Mouse (Mus musculus) mouse embryonic stem cell (cell line): Measurements from ENCODE around the gene Pex11b.

Experiments
- in situ Hi-C, 2 experiments: fragments of 300-500 bp; cut with MboI; formaldehyde crosslinking; loops; 1 replicate in 1 of 2; 3 replicates in 1 of 2; pipeline ENCODE4 v1.14.3; 2019 to 2020; ENCODE audit warnings: low sequenced_read_pairs in 2 of 2, low pct_unique_long_range_greater_than_20kb in 1 of 2, mixed read lengths in 1 of 2; ENCODE audit not compliant: unreplicated experiment in 1 of 2

Pex11b gene

DNA sequence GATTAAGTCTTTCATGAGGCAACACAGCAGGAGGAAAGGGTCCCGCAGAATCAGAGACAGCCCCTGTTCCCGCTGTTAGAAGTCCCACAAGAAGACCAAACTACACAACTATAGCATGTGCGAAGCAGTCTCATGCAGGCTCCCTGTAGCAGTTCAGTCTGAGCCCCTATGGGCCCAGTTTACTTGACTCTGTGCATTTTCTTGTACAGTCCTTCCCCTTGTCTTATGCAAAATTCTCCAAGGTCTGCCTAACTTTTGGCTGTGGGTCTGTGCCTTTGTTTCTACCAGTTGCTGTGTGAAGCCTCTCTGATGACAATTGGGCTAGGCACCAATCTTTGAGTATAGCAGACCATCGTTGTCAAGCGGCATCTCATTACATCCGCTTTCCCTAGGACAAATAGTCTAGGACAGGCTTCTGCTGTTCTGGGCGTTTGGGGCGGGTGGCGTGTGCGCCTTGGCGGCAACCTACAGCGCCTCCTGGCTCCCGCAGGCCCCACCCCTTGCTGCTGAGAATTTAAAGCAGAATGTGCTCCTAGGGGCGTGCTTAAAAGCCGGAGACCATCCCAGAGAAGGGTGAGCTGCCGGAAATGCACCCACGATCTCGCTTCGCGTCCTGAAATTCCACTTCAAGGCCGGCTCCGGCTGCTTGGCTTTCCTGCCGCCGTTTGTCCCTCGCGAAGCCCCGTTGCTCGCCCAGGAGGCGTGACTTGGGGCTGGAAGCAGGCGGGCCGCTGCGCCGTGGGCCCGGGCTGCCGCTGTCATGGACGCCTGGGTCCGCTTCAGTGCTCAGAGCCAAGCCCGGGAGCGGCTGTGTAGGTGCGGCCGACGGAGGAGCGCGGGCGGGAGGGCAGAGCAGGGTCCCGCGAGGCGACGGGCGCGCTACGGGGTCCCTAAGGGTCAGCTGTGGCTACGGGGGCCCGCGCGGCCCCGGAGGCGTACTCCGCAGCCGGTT, at the start of gene Pex11b, which contains the start of gene Gm42957:
Gene Pex11b, plus strand, starts transcription at position 449 of the 952 bp plus-strand sequence.
Gene Gm42957, plus strand, starts transcription at position 547 of the 952 bp plus-strand sequence.
- in situ Hi-C loops = loop anchor here in 1 of 2 experiments (10.0 kb wide), 1 partner anchor 90 kb away; no protein-coding TSS in a partner anchor

- in situ Hi-C loops = no loop called here
Measured at GRCm38 (mm10) chr3:96590657-96591056, 44.5 kb upstream of the Pex11b start.

GRCm38 (mm10) chr3:96593374-96593773, 41.8 kb upstream of the Pex11b start:
- in situ Hi-C loops = no loop called here

- in situ Hi-C loops = no loop called here
Measured at GRCm38 (mm10) chr3:96593790-96594560, 41.2 kb upstream of the Pex11b start, which contains the start of gene Polr3gl. Gene Polr3gl, minus strand, starts transcription at chr3:96594181.

DNA sequence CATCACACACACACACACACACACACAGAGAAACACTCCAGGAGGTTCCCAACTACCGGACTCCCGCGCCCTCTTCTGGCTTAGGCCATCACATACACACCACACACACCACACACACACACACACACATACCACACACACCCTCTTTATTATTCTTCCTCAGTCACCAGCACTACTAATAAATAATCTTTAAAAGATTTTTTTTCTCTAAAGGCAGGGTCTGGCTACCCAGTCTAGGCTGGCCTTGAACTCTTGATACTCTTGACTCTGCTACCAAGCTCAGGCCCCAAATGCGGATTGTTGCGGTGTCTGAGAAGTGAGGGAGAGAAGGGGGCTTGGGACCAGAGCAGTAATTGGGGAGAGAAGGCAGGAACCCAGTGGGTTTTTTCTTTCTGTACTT, 40.3 kb upstream of the Pex11b start:
- in situ Hi-C loops = no loop called here

- in situ Hi-C loops = no loop called here
Measured at GRCm38 (mm10) chr3:96595661-96596060, 39.5 kb upstream of the Pex11b start.

- in situ Hi-C loops = no loop called here
Measured at GRCm38 (mm10) chr3:96596228-96596707, 38.9 kb upstream of the Pex11b start, which contains the start of gene Ankrd34a. Gene Ankrd34a, plus strand, starts transcription at chr3:96596636.

GRCm38 (mm10) chr3:96596855-96597254, 38.3 kb upstream of the Pex11b start:
- in situ Hi-C loops = no loop called here

- in situ Hi-C loops = no loop called here
Measured at GRCm38 (mm10) chr3:96597435-96597891, 37.7 kb upstream of the Pex11b start.

- in situ Hi-C loops = no loop called here
Measured at GRCm38 (mm10) chr3:96598156-96599068, 36.8 kb upstream of the Pex11b start.

- in situ Hi-C loops = no loop called here
Measured at GRCm38 (mm10) chr3:96599069-96599393, 36.1 kb upstream of the Pex11b start.

DNA sequence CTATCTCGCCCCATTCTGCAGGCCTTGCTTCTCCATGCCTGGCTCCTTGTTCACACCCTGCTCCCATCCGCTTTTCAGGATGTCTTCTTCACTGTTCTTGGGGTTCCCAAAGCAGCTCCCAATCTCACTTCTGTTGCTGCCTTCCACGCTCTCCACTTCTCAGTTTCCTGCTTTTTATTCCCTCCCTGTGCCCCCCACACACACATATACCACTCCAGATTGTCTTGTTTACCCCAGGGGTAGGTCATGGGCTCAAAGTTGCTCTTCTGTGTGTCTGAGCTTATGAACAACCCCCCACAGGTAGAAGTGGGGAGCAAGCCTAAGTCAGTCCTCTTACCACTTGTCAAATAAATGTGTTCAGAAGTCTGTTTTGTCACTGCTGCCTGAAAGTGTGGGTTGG, 35.8 kb upstream of the Pex11b start:
- in situ Hi-C loops = no loop called here

DNA sequence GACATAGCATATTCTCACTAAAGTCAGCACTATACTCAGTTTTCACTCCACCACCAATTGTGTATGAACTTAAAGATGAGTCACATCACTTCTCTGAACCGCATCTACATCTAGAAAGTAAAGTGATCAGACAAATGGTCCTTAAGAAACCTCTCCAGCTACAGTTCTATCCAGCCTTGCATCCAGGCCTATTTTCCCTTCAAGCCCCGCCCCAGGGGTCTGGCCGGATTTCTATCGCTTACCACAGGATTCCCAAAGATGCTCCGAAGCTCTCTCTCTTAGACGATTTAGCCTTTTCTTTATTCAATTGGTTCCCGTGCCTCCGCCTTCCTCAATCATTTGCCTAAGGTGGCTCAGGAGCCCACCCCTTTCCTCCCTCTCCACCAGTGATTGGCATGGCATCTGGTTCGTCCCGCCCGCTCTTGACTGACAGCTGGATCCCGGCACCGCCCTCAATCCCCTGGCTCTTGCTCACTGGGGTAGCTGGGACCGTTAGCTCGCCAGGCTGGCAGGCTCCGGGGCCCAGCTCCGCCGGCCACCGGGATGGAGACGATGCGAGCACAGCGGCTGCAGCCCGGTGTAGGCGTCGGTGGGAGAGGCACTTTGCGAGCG, 34.4 kb upstream of the Pex11b start, which contains the start of gene Lix1l:
Gene Lix1l, plus strand, starts transcription at position 511 of the 612 bp plus-strand sequence.
- in situ Hi-C loops = no loop called here

DNA sequence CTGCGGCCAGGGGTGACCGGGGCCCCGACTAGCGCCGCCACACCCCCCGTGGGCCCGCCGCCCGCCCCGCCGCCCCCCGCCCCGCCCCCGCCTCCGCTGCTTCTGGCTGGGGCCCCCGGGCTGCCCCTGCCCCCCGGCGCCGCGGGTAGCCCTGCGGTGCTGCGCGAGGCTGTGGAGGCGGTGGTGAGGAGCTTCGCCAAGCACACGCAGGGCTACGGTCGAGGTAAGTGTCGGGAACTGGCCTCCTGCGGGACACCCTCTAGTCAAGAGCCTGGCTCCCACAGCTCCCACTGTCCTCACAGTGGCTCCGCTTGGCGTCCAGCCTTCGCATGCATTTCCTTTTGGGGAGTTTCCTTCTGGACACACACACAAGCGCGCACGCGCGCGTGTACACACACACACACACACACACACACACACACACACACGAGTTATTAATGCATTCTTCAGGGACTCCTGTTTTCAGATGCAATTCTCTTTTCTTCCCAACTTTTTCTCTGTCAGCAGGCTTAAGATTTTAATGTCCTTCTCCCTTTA, 33.9 kb upstream of the Pex11b start:
- in situ Hi-C loops = no loop called here

GRCm38 (mm10) chr3:96601941-96602703, 33.1 kb upstream of the Pex11b start:
- in situ Hi-C loops = no loop called here

DNA sequence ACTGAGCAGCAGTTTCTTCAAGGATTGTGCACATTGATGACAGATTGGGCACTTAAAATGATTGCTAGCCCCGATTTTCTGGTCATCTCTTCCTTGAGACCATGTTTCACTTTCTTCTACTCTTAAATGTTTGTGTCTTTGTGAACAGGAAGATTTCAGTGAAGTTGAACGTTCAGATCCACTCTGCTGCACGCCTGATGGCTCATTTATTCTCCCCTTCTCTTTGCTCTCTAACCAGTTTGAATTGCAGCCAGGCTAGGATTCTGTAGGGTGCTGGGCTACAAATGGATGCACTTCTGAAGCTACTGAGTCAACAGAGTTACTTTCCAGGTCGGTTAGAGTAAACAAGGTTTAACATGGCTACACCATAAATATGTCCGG, 32.5 kb upstream of the Pex11b start:
- in situ Hi-C loops = no loop called here

- in situ Hi-C loops = no loop called here
Measured at GRCm38 (mm10) chr3:96603311-96603710, 31.9 kb upstream of the Pex11b start.
